8 mouse cellular contexts compared by ENCODE assay signal in the genomic region with DNA sequence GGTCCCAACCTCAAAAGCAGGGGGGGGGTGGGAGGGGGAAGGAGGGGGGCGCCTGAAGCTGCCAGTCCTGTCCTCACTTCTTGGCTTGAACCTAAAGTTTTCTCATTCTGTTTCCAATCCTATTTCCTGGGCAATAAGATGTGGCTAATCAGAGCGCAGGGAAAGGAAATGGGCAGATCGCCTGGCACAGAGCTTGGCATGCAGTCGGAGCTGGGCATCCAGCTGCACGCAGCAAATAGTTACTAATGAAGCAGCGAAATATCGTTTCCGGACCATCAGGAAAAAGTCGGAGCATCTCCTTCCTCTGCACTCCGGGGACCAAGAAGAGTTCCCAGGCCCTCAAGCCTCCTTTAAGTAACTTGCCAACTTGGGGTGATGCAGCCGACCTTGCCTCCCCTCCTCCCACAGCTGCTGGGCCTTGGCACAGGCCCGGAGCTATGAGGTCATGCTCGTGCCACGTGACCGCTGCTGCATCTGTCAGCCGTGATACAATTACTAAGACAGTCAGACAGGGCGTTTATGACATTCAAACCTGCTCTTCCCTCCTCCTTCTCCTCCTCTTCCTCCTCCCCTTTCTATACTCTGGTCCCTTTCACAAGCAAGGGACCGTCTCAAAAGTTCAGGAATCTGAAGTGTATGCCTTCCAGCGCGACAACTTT. TPM values are rescaled to one million over a fixed set of nuclear protein-coding genes. Genes with fewer than 3 reads are reported as not detected.
DNase-seq lines count a peak whose midpoint lies in the region.

No protein-coding gene starts in this region.

- DNase-seq in T-cell, adult 2 months (ENCODE audit: low spot score) = peak; percentile 54
- DNase-seq in cerebellum, postnatal 36 days = peak; percentile 39 to 44
- DNase-seq in gastrocnemius, postnatal 10 days = peak; percentile 74
- peak; percentile 37 for DNase-seq in hindlimb bud, embryonic 11.5 days (ENCODE audit: extremely low spot score, low read depth, low spot score)
- peak; percentile 41 to 67 for DNase-seq in left cerebral cortex, adult 18-20 months (ENCODE audit: low spot score in 2 of 2)
- peak; percentile 90 for DNase-seq in lung, postnatal 36 days
- peak; percentile 96 for DNase-seq in retina, postnatal 1 day
- peak; percentile 53 to 77 for DNase-seq in urinary bladder, postnatal 36 days (ENCODE audit: low spot score in 2 of 2)

RNA-seq across cellular contexts. Expression of gene Atp6v1e2, which starts 10.1 kb away (rescaled TPM):
- not detected for total RNA-seq in gastrocnemius, postnatal 10 days (2021)
- total RNA-seq in left cerebral cortex, adult 18-20 months (2021) = not detected

RNA-seq across cellular contexts. Expression of gene Tmem247, which starts 20.5 kb away (rescaled TPM):
- not detected for total RNA-seq in gastrocnemius, postnatal 10 days (2021)
- total RNA-seq in left cerebral cortex, adult 18-20 months (2021) = not detected

RNA-seq across cellular contexts. Expression of gene Rhoq, which starts 25.3 kb away (rescaled TPM):
- 100 to 1,000 TPM; 145 to 153 TPM for total RNA-seq in gastrocnemius, postnatal 10 days (2021)
- 10 to 100 TPM; 37.8 to 46.2 TPM for total RNA-seq in left cerebral cortex, adult 18-20 months (2021)

Comparison
In these comparisons a context has a peak if more than half of its experiments do, and no peak if none do; other contexts are left out.
1. Peak in every context shown above with its lines: DNase-seq.
2. DNase-seq: peak in every context shown above with its lines; median percentile 96 in retina, postnatal 1 day; 90 in lung, postnatal 36 days; 74 in gastrocnemius, postnatal 10 days; 65 in urinary bladder, postnatal 36 days; 54 in T-cell, adult 2 months; 54 in left cerebral cortex, adult 18-20 months; 42 in cerebellum, postnatal 36 days; 37 in hindlimb bud, embryonic 11.5 days.